Mouse (Mus musculus) brown adipose tissue, adult 24 weeks (tissue): ENCODE data around the gene Nlrp4b. TPM values are rescaled to one million over a fixed set of nuclear protein-coding genes. Genes with fewer than 3 reads are reported as not detected.
"Not testable (repeated sequence)": the region's sequence is repeated elsewhere in the genome, so short reads cannot be mapped to it uniquely, and the experiment has no call there.

Experiments
- H3K27ac ChIP-seq: fragments of 200-500 bp; replicated peaks from 2 replicates; pipeline ENCODE4 v1.5.1; 2012; ENCODE audit warnings: low read depth, mild to moderate bottlenecking, low read length
- H3K4me1 ChIP-seq: fragments of 200-500 bp; 2 replicates; pipeline ENCODE4 v1.6.1; 2012; ENCODE audit warnings: low read length, mixed read lengths; ENCODE audit not compliant: control insufficient read depth, insufficient read depth, insufficient read length
- H3K4me3 ChIP-seq: fragments of 200-500 bp; 2 replicates; pipeline ENCODE4 v1.5.1; 2012; ENCODE audit warnings: low read depth, mild to moderate bottlenecking, low read length, moderate library complexity; ENCODE audit not compliant: insufficient read depth
- polyA plus RNA-seq: library from polyadenylated mRNA; stranded (reverse); fragments of >200 nt; gene quantifications from 2 replicates; pipeline ENCODE4 v1.2.4, GENCODE M21; 2012; ENCODE audit not compliant: missing spikeins, insufficient read depth, insufficient read length

The Nlrp4b gene
- not detected in 2 replicates for polyA plus RNA-seq

DNA sequence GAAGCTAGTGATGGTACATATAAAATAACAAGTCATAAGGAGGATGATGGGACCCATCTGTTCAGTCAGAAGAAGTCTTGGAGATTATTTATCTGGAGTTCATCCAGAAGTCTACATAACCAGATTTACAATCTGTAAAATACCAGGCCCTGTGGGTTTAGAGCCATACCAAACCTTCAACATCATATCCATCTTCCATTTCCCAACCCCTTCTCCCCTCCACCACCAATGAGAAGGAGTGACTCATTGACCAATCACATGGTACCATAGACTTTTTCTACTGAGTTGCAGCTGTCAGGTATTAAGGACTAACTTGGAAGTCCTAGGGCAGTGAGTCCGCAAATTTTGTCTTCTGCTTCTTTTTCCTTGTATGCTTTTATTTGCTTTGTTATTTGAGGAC is at the start of gene Nlrp4b:
Gene Nlrp4b, plus strand, starts transcription at position 301 of the 400 bp plus-strand sequence.
- no peak within 1 kb of the TSS for H3K27ac ChIP-seq

DNA sequence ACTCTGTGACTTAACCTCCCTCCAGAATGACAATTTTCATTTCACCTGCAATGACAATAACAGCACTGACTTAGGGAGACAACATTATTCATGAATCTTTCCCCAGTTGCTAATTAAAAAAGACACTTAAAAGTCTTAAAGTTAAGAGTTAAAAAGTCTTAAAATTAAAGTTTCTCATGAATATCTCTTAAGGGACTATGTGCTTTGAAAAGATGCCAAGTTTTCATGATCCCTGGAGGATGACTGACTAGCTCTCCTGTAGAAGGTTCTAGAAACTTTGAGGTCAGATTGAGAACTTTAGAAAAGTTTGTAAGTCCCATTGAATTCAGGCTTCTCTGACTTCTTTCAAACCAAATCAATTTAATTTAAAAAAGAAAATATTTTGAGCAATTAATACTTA is 66.7 kb downstream of the Nlrp4b start, which contains the start of gene Vmn1r71:
Gene Vmn1r71, minus strand, starts transcription at position 101 of the 400 bp plus-strand sequence.
- no peak within 1 kb of the TSS for H3K4me3 ChIP-seq
- no peak within 1 kb of the TSS for H3K27ac ChIP-seq
- no peaks in the 10 kb centered on the region for H3K4me1 ChIP-seq

More for the DNA sequence above, at the start of gene Nlrp4b:
- Histone ChIP-seq H3K4me3 (no peak within 1 kb of the TSS), H3K4me1 (no peaks in the 10 kb centered on the region)

DNA sequence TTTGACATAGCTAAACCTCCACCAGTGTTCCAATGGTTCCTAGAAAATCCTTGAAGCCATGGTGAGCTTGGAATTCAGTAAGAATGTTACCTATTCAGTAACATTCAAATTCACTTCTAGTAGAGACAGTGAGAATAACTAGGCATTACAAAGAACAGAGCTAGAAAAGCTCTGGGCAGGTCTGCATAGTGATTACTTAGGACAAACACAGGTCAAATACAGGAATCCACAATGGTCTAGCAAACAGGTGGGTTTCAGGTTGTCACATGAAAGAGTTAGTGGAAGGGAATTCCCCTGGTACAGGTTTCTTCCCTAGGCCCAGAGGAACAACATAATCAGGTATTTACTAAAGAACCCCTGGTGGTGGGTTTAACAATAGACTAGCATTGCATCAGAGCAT is 70.0 kb downstream of the Nlrp4b start:
- H3K4me3 ChIP-seq, H3K27ac ChIP-seq, H3K4me1 ChIP-seq: not testable (repeated sequence)

Other genes starting within 250 kb of the Nlrp4b start
- not detected in 2 replicates for gene Vmn1r67, start 244.5 kb upstream of the Nlrp4b start, polyA plus RNA-seq
- 0.38 and 0.48 TPM in 2 replicates for gene Zik1, start 192.4 kb upstream of the Nlrp4b start, polyA plus RNA-seq
- gene Vmn1r68, start 129.3 kb upstream of the Nlrp4b start, polyA plus RNA-seq, result not detected in 2 replicates
- not detected in 2 replicates for gene Vmn1r69, start 74.1 kb upstream of the Nlrp4b start, polyA plus RNA-seq
- not detected in 2 replicates for gene Vmn1r70, start 56.3 kb upstream of the Nlrp4b start, polyA plus RNA-seq
- not detected in 2 replicates for gene Vmn1r71, start 66.6 kb downstream of the Nlrp4b start, polyA plus RNA-seq
- not detected in 2 replicates for gene Zscan4b, start 217.3 kb downstream of the Nlrp4b start, polyA plus RNA-seq